Mouse (Mus musculus) megakaryocyte-erythroid progenitor cell, adult 5 weeks (primary cell): ENCODE results near the gene Cbs. TPM values are rescaled to one million over a fixed set of nuclear protein-coding genes. Genes with fewer than 3 reads are reported as not detected.

Source experiments
- polyA plus RNA-seq: library from polyadenylated mRNA; stranded (reverse); fragments of >175 nt; gene quantifications from 2 replicates; pipeline ENCODE4 v1.2.3, GENCODE M21; 2012

Gene Cbs
- polyA plus RNA-seq, result 0.64 and 0.66 TPM in 2 replicates

DNA sequence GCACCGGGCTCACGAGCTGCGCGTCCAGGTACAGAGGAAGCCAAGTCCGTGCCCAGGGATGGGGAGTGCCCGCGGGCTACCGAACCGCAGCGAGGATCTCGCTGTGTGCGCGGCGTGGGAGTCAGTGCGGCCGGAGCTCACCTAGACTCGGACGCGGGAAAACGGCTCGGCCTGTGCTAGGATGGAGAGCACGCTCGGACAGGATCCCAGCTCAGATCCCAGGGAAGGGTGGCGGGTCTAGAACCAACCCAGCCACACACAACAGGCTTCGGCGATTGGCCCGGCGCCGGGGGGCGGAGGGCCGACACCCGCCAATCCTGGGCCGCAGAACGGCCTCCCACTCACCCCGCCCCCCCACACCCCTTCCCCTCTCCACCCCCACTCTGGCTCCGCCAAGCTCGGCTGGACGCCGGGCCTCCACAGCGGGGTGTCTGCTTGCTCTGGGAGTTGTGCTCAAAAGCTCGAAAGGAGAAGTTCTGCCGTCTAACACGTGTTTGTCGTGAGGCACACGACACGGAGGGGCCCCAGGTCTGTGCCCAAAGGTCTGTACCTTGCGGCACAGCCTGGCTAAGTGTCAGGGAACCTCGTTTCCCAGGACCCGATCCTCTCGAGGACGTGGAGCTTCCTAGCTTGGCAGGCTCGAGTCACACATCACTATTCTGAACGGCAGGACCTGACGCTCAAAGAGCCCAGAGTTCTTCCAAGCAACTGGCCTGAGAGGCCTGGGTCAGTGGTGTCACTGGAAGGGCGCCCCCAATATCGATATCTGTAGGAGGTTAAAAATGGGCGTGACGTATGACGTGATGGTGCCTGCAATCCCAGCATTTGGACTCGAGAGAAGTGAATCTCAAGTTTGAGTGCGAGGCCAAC is at the start of gene Cbs:
TSS of gene Cbs (minus strand) at position 297 of the 870 bp plus-strand sequence.

DNA sequence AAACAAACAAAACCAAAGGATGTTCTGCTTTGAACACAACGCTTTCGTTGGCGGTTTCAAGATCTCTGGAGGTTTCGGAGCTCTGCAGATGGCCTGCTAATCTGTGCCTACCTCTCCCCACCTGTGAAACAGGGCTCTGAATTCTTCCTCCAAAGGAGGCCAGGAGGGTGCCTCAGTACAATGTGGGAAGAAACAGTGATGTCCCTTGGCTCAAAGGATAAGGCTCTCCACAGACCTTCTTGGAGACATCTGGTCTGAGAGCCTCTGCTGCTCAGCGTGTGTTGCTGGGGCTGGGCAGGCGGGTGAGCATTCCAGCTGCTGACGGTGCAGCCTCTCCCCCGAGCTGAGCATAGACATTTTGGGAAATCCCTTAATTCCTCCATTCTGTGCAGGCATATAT is 40.5 kb upstream of the Cbs start, which contains the start of gene Cryaa:
TSS of gene Cryaa (plus strand) at position 301 of the 400 bp plus-strand sequence.

DNA sequence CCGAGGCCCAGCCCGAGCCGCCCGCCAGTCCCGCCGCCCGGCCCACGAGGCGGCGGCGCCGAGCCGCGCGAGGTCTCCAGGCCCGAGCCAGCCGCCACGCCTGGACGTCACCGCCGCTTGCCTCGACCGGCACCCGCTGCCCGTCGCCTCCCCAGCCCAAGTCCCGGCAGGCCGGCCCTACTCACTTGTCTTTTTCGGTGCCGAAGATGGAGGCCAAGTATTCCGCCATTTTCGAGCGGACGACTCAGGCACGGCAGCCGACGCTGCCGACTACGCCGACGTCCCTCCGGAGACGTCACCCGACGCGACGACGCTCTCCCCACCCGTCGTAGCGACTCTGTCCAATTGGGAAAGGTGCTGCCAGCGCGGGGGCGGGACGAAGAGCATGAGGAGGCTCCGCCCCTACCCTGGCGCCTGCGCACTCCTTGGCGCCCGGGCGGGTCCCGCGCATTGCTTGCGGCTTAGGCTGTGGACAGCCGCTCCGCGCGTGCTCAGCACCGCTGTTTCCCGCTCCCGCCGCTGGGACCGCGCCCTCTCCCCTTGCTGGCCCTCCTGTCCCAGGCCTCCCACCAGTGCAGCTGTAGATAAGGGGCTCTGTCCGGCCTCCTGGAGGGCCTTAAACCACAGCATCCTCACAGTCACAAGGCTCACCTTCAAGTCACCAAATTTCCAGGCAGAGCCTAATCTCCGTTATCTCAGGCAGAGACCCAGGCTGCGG is 21.6 kb upstream of the Cbs start, which contains the start of gene U2af1:
TSS of gene U2af1 (minus strand) at position 425 of the 718 bp plus-strand sequence.

DNA sequence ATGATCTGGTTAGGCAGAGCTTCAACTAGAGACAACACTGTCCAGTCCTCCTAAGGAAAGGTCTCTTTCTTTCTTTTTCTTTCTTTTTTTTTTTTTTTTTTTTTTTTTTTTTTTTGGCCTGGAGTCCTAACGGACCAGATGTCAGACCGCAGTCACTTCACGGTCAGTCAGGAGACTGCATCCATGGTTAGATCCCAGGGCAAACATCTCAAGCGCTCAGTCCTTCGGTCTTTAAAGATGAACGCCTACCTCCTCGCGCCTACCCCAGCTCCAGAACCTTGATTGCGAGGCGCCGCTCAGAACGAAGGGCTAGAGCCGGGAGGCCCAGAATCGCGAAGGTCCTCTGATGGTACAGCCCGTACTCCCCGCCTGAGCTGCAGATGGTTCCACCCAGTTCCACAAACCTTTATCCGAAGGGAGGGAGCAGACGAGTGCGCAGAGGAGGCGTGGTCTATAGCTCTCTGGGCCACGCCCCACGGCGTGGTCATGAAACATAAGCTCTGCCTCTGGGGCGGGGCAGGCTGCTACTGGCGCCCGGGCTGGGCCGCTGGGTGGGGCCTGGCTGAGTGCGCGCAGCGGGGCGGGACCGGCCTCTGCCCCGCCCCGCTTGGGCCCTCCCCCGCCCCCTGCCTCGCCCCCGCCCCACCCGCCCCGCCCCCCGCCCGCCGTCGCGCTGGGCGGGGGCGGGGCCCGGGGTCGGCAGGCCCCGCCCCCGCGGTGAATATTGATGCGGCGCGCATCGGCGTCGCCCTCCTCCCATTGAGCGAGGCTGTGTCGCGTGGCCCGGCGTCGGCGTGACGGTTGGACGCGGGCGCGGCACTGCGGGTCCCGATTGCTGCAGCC is 72.8 kb downstream of the Cbs start, which contains the start of gene Pknox1:
TSS of gene Pknox1 (plus strand) at position 720 of the 843 bp plus-strand sequence.

Other genes starting within 250 kb of the Cbs start
- gene Wdr4, start 117.3 kb downstream of the Cbs start, polyA plus RNA-seq, result 39.2 and 46.4 TPM in 2 replicates
- 281 and 307 TPM in 2 replicates for gene Ndufv3, start 117.1 kb downstream of the Cbs start, polyA plus RNA-seq
- gene Pknox1, start 72.5 kb downstream of the Cbs start, polyA plus RNA-seq, result 6.5 and 6.6 TPM in 2 replicates
- gene U2af1, start 21.7 kb upstream of the Cbs start, polyA plus RNA-seq, result 103 and 139 TPM in 2 replicates
- not detected in 2 replicates for gene Cryaa, start 40.6 kb upstream of the Cbs start, polyA plus RNA-seq
- gene Sik1, start 218.6 kb upstream of the Cbs start, polyA plus RNA-seq, result 158 and 191 TPM in 2 replicates